Mouse (Mus musculus) forebrain, embryonic 15.5 days (tissue): Measurements from ENCODE around the gene Kcnh6. TPM values are rescaled to one million over a fixed set of nuclear protein-coding genes. Genes with fewer than 3 reads are reported as not detected.
A peak's percentile ranks its signal among the peaks of the same experiment; 100 is the strongest.

Experiments used
- ATAC-seq: fragments of 200-750 bp; cut with Nextera tagmentation; replicated peaks from 2 replicates; pipeline ENCODE4 v1.8.0; 2017; ENCODE audit warnings: mild to moderate bottlenecking, moderate TSS enrichment, moderate library complexity
- H3K27ac ChIP-seq: fragments of 300-500 bp; sonication (generic); replicated peaks from 2 replicates; pipeline ENCODE4 v1.5.1; 2015; ENCODE audit warnings: mild to moderate bottlenecking, inconsistent platforms
- H3K27me3 ChIP-seq: fragments of 300-500 bp; sonication (generic); 2 replicates; pipeline ENCODE4 v1.6.1; 2015; ENCODE audit warnings: inconsistent platforms
- H3K36me3 ChIP-seq: fragments of 300-500 bp; sonication (generic); 2 replicates; pipeline ENCODE4 v1.6.1; 2015; ENCODE audit warnings: mild to moderate bottlenecking, inconsistent platforms
- H3K4me1 ChIP-seq: fragments of 300-500 bp; sonication (generic); 2 replicates; pipeline ENCODE4 v1.6.1; 2015; ENCODE audit warnings: inconsistent platforms
- H3K4me2 ChIP-seq: fragments of 300-500 bp; sonication (generic); replicated peaks from 2 replicates; pipeline ENCODE4 v1.6.1; 2015; ENCODE audit warnings: mild to moderate bottlenecking, inconsistent platforms
- H3K4me3 ChIP-seq: fragments of 300-500 bp; sonication (generic); 2 replicates; pipeline ENCODE4 v1.5.1; 2015; ENCODE audit warnings: mild to moderate bottlenecking, inconsistent platforms
- H3K9ac ChIP-seq: fragments of 300-500 bp; sonication (generic); replicated peaks from 2 replicates; pipeline ENCODE4 v1.6.1; 2015; ENCODE audit warnings: mild to moderate bottlenecking, inconsistent platforms
- H3K9me3 ChIP-seq: fragments of 300-500 bp; sonication (generic); 2 replicates; pipeline ENCODE4 v1.6.1; 2016; ENCODE audit warnings: inconsistent platforms
- WGBS: fragments of 180-500 bp; shearing (Covaris S2); methylation state at CpG from one replicate; pipeline ENCODE4 v1.1.7; 2015; ENCODE audit warnings: mixed read lengths; 5-methylcytosine and 5-hydroxymethylcytosine counted together
- polyA plus RNA-seq: library from polyadenylated mRNA; unstranded; fragments of >200 nt; fragmentation: Nextera tagmentation; extraction: Ambion mirVana; gene quantifications from 2 replicates; pipeline ENCODE4 v1.2.1, GENCODE M21; 2015

Gene Kcnh6
- polyA plus RNA-seq, result 0.57 and 0.59 TPM in 2 replicates

GRCm38 (mm10) chr11:106007821-106008220 is at the start of gene Kcnh6:
Gene Kcnh6 (plus strand): TSS chr11:106008124.
- H3K9ac ChIP-seq, result no peak within 1 kb of the TSS; the same call in 1 of the 2 replicates
- ATAC-seq, result no peak
- no peaks in the 10 kb centered on the region for H3K27me3 ChIP-seq
- peaks cover 5% of the 10 kb centered on the region for H3K4me1 ChIP-seq
- no peaks in the 10 kb centered on the region for H3K36me3 ChIP-seq
- H3K27ac ChIP-seq, result no peak within 1 kb of the TSS
- no peaks in the 10 kb centered on the region for H3K9me3 ChIP-seq
- peak within 1 kb of the TSS; percentile 39 for H3K4me2 ChIP-seq
- WGBS, result 1% methylated on average over 25 of the region's 25 CpGs
- H3K4me3 ChIP-seq, result no peak within 1 kb of the TSS

DNA sequence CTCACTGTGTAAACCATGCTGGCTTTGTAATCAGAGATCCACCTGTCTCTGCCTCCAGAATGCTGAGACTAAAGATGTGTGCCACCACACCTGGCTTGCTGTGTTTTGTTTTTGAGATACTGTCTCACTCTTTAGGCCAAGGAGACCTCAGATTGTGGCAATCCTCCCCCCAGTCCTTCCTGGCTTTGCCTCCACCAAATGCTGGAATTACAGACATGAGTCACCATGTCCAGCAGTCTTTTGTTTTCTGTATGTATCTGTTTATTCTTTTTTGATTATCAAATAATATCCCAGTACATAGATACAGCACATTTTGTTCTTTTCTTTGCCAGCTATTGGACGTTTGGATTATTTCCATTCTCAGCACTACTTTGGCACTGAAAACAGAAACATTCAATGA is 49.4 kb upstream of the Kcnh6 start:
- whole genome bisulfite sequencing, result 39% methylated on average over 1 of the region's 1 CpGs
- Histone ChIP-seq H3K36me3 (no peaks in the 10 kb centered on the region), H3K9ac (no peak overlapping the region), H3K4me2 (no peak overlapping the region), H3K4me1 (peaks cover 6% of the 10 kb centered on the region), H3K9me3 (no peaks in the 10 kb centered on the region), H3K4me3 (no peak overlapping the region), H3K27ac (no peak overlapping the region), H3K27me3 (no peaks in the 10 kb centered on the region)
- no peak for ATAC-seq

DNA sequence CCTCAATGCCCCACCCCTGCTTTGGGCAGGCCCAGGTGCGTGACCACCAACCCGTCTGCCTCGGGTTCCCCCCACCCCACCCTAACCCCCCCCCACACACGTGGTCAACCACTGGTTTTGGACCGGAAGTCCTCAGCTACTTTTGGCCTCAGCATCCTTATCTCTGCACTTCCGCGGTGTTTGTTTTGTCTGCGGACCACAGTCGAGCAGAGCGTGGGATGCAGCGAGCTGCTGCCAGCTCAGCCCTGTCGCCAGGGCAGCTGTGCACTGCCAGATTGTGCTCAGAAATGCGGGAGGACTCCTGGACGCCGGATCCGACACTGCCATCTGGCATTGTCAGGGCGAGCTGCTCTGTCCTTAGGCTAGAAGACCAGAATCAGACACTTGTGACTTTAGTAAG is 48.6 kb upstream of the Kcnh6 start:
- no peak overlapping the region for H3K4me2 ChIP-seq
- no peak overlapping the region for H3K27ac ChIP-seq
- ATAC-seq, result no peak
- H3K36me3 ChIP-seq, result no peaks in the 10 kb centered on the region
- peaks cover 6% of the 10 kb centered on the region for H3K4me1 ChIP-seq
- no peak overlapping the region for H3K9ac ChIP-seq
- no peaks in the 10 kb centered on the region for H3K9me3 ChIP-seq
- 56% methylated on average over 17 of the region's 17 CpGs for WGBS
- no peaks in the 10 kb centered on the region for H3K27me3 ChIP-seq
- no peak overlapping the region for H3K4me3 ChIP-seq

GRCm38 (mm10) chr11:105964691-105965090 is 43.2 kb upstream of the Kcnh6 start:
- peaks cover 12% of the 10 kb centered on the region for H3K4me1 ChIP-seq
- H3K9ac ChIP-seq, result no peak overlapping the region
- no peak overlapping the region for H3K4me3 ChIP-seq
- H3K27ac ChIP-seq, result no peak overlapping the region
- H3K27me3 ChIP-seq, result peaks cover 12% of the 10 kb centered on the region; the same call in 1 of the 2 replicates
- no peaks in the 10 kb centered on the region for H3K9me3 ChIP-seq
- 64% methylated on average over 5 of the region's 5 CpGs for WGBS
- no peaks in the 10 kb centered on the region for H3K36me3 ChIP-seq
- ATAC-seq, result no peak
- H3K4me2 ChIP-seq, result no peak overlapping the region

DNA sequence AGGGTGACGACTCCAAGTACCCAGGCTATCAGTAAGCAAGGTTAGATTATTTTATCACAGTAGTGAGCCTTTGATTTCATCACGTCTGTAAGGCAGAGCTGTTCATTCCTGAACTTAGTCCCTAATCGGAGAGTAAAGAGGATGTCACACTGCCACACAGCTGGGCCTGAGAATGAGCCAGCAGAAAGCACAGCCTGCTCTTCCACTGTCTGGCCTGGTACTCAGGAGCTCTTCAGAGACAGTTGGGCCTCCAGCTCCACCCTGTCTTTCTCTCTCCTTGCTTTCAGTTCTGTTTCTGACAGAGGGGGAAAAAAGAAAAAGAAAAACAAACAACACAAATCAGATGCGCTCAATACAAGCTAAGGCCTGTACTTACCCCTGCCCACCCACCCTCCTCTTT is 41.6 kb upstream of the Kcnh6 start:
- ATAC-seq, result no peak
- no peaks in the 10 kb centered on the region for H3K9me3 ChIP-seq
- 65% methylated on average over 4 of the region's 4 CpGs for WGBS

DNA sequence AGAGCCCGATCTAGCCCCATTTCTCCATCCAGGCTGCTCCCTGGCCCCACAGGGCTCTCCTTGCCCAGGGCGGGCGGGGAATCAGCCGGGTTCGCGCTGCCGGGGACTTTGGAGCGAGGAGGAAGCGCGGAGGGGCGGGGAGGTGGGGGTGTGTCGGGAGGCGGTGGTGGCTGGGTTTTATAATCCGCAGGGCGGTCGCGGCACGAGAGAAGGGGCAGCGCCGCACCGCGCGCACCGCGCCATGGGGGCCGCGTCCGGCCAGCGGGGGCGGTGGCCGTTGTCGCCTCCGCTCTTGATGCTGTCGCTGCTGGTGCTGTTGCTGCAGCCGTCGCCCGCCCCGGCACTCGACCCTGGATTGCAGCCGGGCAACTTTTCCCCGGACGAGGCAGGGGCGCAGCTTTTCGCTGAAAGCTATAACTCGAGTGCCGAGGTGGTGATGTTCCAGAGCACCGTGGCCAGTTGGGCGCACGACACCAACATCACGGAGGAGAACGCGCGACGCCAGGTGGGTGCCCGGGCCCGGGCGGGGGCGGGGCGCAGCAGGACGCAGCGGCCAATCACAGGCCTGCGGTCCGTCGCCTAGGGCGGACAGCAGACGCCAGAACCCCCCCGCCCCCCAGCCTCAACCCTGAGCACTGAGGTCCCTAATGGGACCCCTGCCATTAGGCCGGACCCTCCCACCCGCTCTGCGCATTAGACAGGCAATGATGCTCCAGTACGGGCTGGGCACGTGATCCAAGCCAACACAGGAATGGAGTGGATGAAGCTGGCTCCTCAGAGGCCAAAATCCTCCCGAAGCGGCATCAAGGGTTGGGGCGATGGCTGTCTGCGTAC is 40.0 kb upstream of the Kcnh6 start, which contains the start of gene Ace:
Ace (plus strand) TSS at position 205 of the 834 bp plus-strand sequence.
- Histone ChIP-seq H3K4me1 (peaks cover 12% of the 10 kb centered on the region), H3K4me2 (peak within 1 kb of the TSS; percentile 87), H3K27me3 (peaks cover 12% of the 10 kb centered on the region; the same call in 1 of the 2 replicates), H3K9me3 (no peaks in the 10 kb centered on the region), H3K9ac (peak within 1 kb of the TSS; percentile 42), H3K36me3 (no peaks in the 10 kb centered on the region), H3K4me3 (peak within 1 kb of the TSS; percentile 50), H3K27ac (no peak within 1 kb of the TSS)
- WGBS, result 1% methylated on average over 65 of the region's 76 CpGs
- ATAC-seq, result peak; percentile 73

More for the DNA sequence above, 41.6 kb upstream of the Kcnh6 start:
- Histone ChIP-seq H3K36me3 (no peaks in the 10 kb centered on the region), H3K27me3 (peaks cover 12% of the 10 kb centered on the region; the same call in 1 of the 2 replicates), H3K4me1 (peaks cover 12% of the 10 kb centered on the region), H3K4me2 (no peak overlapping the region), H3K4me3 (no peak overlapping the region), H3K9ac (no peak overlapping the region), H3K27ac (no peak overlapping the region)

- Histone ChIP-seq H3K27ac (no peak overlapping the region), H3K4me1 (peaks cover 12% of the 10 kb centered on the region), H3K9me3 (no peaks in the 10 kb centered on the region), H3K27me3 (peaks cover 12% of the 10 kb centered on the region; the same call in 1 of the 2 replicates), H3K36me3 (no peaks in the 10 kb centered on the region), H3K4me3 (no peak overlapping the region), H3K4me2 (no peak overlapping the region), H3K9ac (no peak overlapping the region)
- ATAC-seq, result no peak
- 39% methylated on average over 10 of the region's 10 CpGs for WGBS
Measured at GRCm38 (mm10) chr11:105968948-105969347, 39.0 kb upstream of the Kcnh6 start.

DNA sequence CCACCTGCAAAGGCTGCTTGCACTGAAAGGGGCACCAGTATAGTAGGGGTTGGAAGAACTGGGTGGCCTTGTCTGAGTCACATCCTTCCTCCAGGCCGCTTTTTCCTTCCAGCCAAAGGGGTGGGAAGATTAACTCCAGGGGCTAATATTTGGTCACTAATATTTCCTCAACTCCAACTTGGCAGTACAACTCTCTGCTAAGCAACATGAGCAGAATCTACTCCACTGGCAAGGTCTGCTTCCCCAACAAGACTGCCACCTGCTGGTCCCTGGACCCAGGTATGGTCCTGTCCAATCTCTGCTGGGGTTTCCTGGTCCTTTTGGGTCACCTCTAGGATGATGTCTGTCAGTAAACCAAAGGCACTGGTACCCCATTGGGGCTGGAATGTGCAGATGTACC is 38.4 kb upstream of the Kcnh6 start:
- H3K9me3 ChIP-seq, result no peaks in the 10 kb centered on the region
- H3K36me3 ChIP-seq, result no peaks in the 10 kb centered on the region
- H3K4me1 ChIP-seq, result peaks cover 12% of the 10 kb centered on the region
- ATAC-seq, result no peak
- WGBS, result 68% methylated on average over 1 of the region's 1 CpGs
- H3K27ac ChIP-seq, result no peak overlapping the region
- H3K9ac ChIP-seq, result no peak overlapping the region
- no peak overlapping the region for H3K4me2 ChIP-seq
- peaks cover 12% of the 10 kb centered on the region; the same call in 1 of the 2 replicates for H3K27me3 ChIP-seq
- no peak overlapping the region for H3K4me3 ChIP-seq

DNA sequence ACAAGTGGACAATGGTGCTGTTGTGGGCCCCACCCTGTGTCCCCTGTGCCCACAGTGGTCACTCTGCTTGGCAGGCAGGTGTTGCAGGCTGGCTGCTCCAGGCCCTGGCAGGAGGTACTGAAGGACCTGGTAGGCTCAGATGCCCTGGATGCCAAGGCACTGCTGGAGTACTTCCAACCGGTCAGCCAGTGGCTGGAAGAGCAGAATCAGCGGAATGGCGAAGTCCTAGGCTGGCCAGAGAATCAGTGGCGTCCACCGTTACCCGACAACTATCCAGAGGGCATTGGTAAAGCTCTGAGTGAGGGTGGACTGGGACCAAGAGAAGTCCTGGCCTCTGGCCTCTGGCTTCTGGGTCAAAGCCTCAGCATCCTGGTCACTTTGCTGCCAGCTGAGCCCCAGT is 33.3 kb upstream of the Kcnh6 start:
- Histone ChIP-seq H3K27me3 (no peaks in the 10 kb centered on the region), H3K9ac (no peak overlapping the region), H3K36me3 (no peaks in the 10 kb centered on the region), H3K4me2 (no peak overlapping the region), H3K4me1 (no peaks in the 10 kb centered on the region), H3K4me3 (no peak overlapping the region), H3K9me3 (no peaks in the 10 kb centered on the region), H3K27ac (no peak overlapping the region)
- ATAC-seq, result no peak
- WGBS, result 94% methylated on average over 6 of the region's 6 CpGs

DNA sequence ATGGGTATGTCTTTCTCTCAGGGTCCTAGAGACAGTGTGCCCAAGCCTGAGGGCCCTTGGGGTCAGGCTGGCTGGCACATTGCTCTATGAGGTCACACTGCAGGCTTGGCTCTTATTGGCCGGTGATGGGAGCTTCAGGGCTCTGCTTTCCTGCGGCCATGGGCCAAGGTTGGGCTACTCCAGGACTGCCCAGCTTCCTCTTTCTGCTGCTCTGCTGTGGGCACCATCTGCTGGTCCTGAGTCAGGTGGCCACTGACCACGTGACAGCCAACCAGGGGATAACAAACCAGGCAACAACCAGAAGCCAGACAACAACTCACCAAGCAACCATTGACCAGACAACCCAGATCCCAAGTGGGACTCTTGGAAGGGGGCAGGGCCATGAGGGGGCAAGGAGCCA is 32.9 kb upstream of the Kcnh6 start:
- Histone ChIP-seq H3K4me1 (no peaks in the 10 kb centered on the region), H3K27ac (no peak overlapping the region), H3K4me3 (no peak overlapping the region), H3K9me3 (no peaks in the 10 kb centered on the region), H3K27me3 (no peaks in the 10 kb centered on the region), H3K9ac (no peak overlapping the region), H3K36me3 (no peaks in the 10 kb centered on the region), H3K4me2 (no peak overlapping the region)
- ATAC-seq, result no peak
- 59% methylated on average over 3 of the region's 3 CpGs for WGBS

GRCm38 (mm10) chr11:105975636-105976035 is 32.3 kb upstream of the Kcnh6 start:
- Histone ChIP-seq H3K4me3 (no peak overlapping the region), H3K9me3 (no peaks in the 10 kb centered on the region), H3K27me3 (no peaks in the 10 kb centered on the region), H3K4me1 (no peaks in the 10 kb centered on the region), H3K9ac (no peak overlapping the region), H3K27ac (no peak overlapping the region), H3K36me3 (no peaks in the 10 kb centered on the region), H3K4me2 (no peak overlapping the region)
- 89% methylated on average over 5 of the region's 5 CpGs for WGBS
- ATAC-seq, result no peak

DNA sequence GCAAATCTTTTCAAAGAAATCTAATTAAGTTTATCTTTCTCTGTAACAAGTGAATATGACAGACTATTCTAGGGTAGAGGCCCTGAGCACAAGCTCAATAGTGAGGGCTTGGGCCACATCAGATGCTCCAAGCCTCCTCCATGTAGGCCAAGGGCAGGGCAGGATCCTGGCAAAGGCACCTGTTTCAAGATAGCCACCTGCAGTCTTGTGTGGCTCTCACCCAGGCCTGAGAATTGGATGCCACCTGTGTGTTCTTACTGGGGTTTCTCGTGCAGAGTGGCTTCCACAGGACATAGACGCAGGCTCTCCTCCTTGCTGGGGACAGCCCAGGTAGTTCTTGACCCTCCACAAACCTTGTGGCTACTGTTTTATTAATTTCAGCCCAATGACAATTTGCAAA is 29.7 kb upstream of the Kcnh6 start:
- H3K4me2 ChIP-seq, result no peak overlapping the region
- H3K4me3 ChIP-seq, result no peak overlapping the region
- no peak overlapping the region for H3K27ac ChIP-seq
- no peak overlapping the region for H3K9ac ChIP-seq
- no peak for ATAC-seq
- no peaks in the 10 kb centered on the region for H3K27me3 ChIP-seq
- no peaks in the 10 kb centered on the region for H3K36me3 ChIP-seq
- no peaks in the 10 kb centered on the region for H3K9me3 ChIP-seq
- 82% methylated on average over 2 of the region's 2 CpGs for WGBS
- no peaks in the 10 kb centered on the region for H3K4me1 ChIP-seq
